Mouse (Mus musculus): ENCODE results near the gene Tomm22. TPM values are rescaled to one million over a fixed set of nuclear protein-coding genes. Genes with fewer than 3 reads are reported as not detected.

The Tomm22 gene
- polyA plus RNA-seq, 1 experiment = not detected

DNA sequence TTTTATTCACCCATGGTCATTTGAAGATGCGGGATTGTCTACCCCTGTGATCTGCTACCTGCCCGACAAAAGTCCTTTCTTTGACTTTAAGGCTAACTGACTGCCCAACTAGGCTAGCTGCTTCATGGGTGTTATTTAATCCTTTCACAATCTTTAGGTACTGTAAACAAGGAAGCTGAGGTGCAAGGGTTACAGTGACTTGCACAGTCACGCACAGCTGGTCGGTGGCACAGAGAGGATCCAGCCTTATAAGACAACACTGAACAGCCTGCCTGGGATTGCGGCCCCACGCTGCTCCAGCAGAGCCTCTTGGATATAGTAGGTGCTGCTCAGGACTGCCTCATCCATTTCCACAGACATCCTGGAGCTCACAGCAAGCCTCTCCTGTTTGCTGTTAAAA is 12.5 kb downstream of the Tomm22 start:
- TF ChIP-seq CTCF (IDR thresholded peaks at IDR 0.05; ENCODE audit: insufficient read depth, low read depth, low read length) (no peak), POLR2A (IDR thresholded peaks at IDR 0.05; ENCODE audit: insufficient read depth, low read depth, low read length) (no peak)
- Histone ChIP-seq H3K4me3 (ENCODE audit: insufficient read depth, low read depth, low read length) (no peak overlapping the region), H3K27ac (ENCODE audit: insufficient read depth, low read depth, low read length) (no peak overlapping the region), H3K4me1 (ENCODE audit: control insufficient read depth, insufficient read depth, low read length) (peaks cover 17% of the 10 kb centered on the region)
- WGBS = 59% methylated on average over 6 of the region's 6 CpGs

- 37% methylated on average over 19 of the region's 19 CpGs for whole genome bisulfite sequencing
- H3K4me1 ChIP-seq (ENCODE audit: control insufficient read depth, insufficient read depth, low read length) = peaks cover 17% of the 10 kb centered on the region
- no peak for TF ChIP-seq POLR2A (IDR thresholded peaks at IDR 0.05; ENCODE audit: insufficient read depth, low read depth, low read length)
- no peak for TF ChIP-seq CTCF (IDR thresholded peaks at IDR 0.05; ENCODE audit: insufficient read depth, low read depth, low read length)
- peak overlapping the region; percentile 42 for H3K4me3 ChIP-seq (ENCODE audit: insufficient read depth, low read depth, low read length)
- no peak overlapping the region for H3K27ac ChIP-seq (ENCODE audit: insufficient read depth, low read depth, low read length)
Observed at GRCm38 (mm10) chr15:79683707-79684465, 13.2 kb downstream of the Tomm22 start.

- TF ChIP-seq POLR2A (IDR thresholded peaks at IDR 0.05; ENCODE audit: insufficient read depth, low read depth, low read length) = no peak
- TF ChIP-seq CTCF (IDR thresholded peaks at IDR 0.05; ENCODE audit: insufficient read depth, low read depth, low read length) = no peak
- Histone ChIP-seq H3K27ac (ENCODE audit: insufficient read depth, low read depth, low read length) (no peak overlapping the region), H3K4me1 (ENCODE audit: control insufficient read depth, insufficient read depth, low read length) (peaks cover 17% of the 10 kb centered on the region), H3K4me3 (ENCODE audit: insufficient read depth, low read depth, low read length) (peak overlapping the region; percentile 42)
- WGBS = 29% methylated on average over 6 of the region's 6 CpGs
Observed at GRCm38 (mm10) chr15:79684616-79685015, 14.0 kb downstream of the Tomm22 start.

- H3K4me3 ChIP-seq (ENCODE audit: insufficient read depth, low read depth, low read length) = peak overlapping the region; percentile 42
- 13% methylated on average over 6 of the region's 6 CpGs for WGBS
- H3K27ac ChIP-seq (ENCODE audit: insufficient read depth, low read depth, low read length) = no peak overlapping the region
- peaks cover 17% of the 10 kb centered on the region for H3K4me1 ChIP-seq (ENCODE audit: control insufficient read depth, insufficient read depth, low read length)
- TF ChIP-seq CTCF (IDR thresholded peaks at IDR 0.05; ENCODE audit: insufficient read depth, low read depth, low read length) (no peak), POLR2A (IDR thresholded peaks at IDR 0.05; ENCODE audit: insufficient read depth, low read depth, low read length) (no peak)
Observed at GRCm38 (mm10) chr15:79685141-79685641, 14.5 kb downstream of the Tomm22 start.

DNA sequence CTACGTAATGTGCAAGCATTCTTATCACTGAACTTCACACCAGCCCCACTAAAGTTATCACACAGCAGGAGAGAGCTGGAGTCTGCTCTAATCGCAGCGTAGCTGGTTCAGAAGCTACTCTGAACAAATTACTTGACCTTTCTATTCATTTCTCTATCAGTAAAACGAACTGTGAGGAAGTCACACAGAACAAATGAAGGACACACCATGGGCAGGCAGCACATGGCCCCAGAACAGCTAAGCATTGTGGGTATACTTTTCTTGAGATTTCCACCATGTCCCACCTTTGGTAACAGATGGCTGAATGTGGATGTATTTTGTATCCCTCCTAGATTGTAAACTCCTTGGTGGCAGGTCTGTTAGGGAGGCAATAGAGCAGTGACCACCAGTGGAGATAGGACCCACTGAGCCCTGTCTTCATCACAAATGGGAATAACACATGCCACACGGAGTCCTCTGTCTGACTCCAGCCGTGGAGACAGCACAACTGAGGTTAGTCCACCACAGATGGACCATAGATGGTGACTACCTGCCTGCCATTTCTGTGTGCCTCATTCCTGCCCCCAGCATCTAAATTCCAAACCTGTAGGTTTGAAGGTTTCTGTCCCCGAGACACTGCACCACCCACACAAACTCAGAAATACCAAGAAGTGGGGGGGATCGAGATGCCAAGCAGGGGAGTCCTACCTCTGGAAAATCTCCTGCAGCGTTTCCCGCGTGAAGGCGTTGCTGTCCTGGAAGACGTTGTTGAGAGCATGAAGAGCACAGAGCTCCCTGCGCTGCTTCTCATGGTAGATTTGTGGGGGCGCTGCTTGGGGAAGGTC is 15.6 kb downstream of the Tomm22 start:
- TF ChIP-seq CTCF (IDR thresholded peaks at IDR 0.05; ENCODE audit: insufficient read depth, low read depth, low read length) (no peak), POLR2A (IDR thresholded peaks at IDR 0.05; ENCODE audit: insufficient read depth, low read depth, low read length) (no peak)
- 4% methylated on average over 15 of the region's 15 CpGs for WGBS
- Histone ChIP-seq H3K4me3 (ENCODE audit: insufficient read depth, low read depth, low read length) (peak overlapping the region; percentile 80), H3K4me1 (ENCODE audit: control insufficient read depth, insufficient read depth, low read length) (peaks cover 16% of the 10 kb centered on the region), H3K27ac (ENCODE audit: insufficient read depth, low read depth, low read length) (no peak overlapping the region)

- TF ChIP-seq CTCF (IDR thresholded peaks at IDR 0.05; ENCODE audit: insufficient read depth, low read depth, low read length) = no peak
- TF ChIP-seq POLR2A (IDR thresholded peaks at IDR 0.05; ENCODE audit: insufficient read depth, low read depth, low read length) = no peak
- WGBS = under 1% methylated on average over 33 of the region's 33 CpGs
- H3K4me1 ChIP-seq (ENCODE audit: control insufficient read depth, insufficient read depth, low read length) = peaks cover 17% of the 10 kb centered on the region
- H3K4me3 ChIP-seq (ENCODE audit: insufficient read depth, low read depth, low read length) = peak overlapping the region; percentile 80
- peak overlapping the region; percentile 87 for H3K27ac ChIP-seq (ENCODE audit: insufficient read depth, low read depth, low read length)
Observed at GRCm38 (mm10) chr15:79687175-79687574, 16.5 kb downstream of the Tomm22 start.

GRCm38 (mm10) chr15:79687646-79688267 is 17.1 kb downstream of the Tomm22 start, which contains the start of gene Josd1:
Gene Josd1 (minus strand): TSS chr15:79687919.
- WGBS = under 1% methylated on average over 72 of the region's 72 CpGs
- Histone ChIP-seq H3K4me3 (ENCODE audit: insufficient read depth, low read depth, low read length) (peak within 1 kb of the TSS; percentile 80), H3K27ac (ENCODE audit: insufficient read depth, low read depth, low read length) (peak within 1 kb of the TSS; percentile 87), H3K4me1 (ENCODE audit: control insufficient read depth, insufficient read depth, low read length) (peaks cover 17% of the 10 kb centered on the region)
- TF ChIP-seq POLR2A (IDR thresholded peaks at IDR 0.05; ENCODE audit: insufficient read depth, low read depth, low read length) = peak; percentile 92
- no peak for TF ChIP-seq CTCF (IDR thresholded peaks at IDR 0.05; ENCODE audit: insufficient read depth, low read depth, low read length)

- Histone ChIP-seq H3K4me1 (ENCODE audit: control insufficient read depth, insufficient read depth, low read length) (peaks cover 14% of the 10 kb centered on the region), H3K4me3 (ENCODE audit: insufficient read depth, low read depth, low read length) (peak overlapping the region; percentile 80), H3K27ac (ENCODE audit: insufficient read depth, low read depth, low read length) (peak overlapping the region; percentile 87)
- TF ChIP-seq POLR2A (IDR thresholded peaks at IDR 0.05; ENCODE audit: insufficient read depth, low read depth, low read length) (no peak), CTCF (IDR thresholded peaks at IDR 0.05; ENCODE audit: insufficient read depth, low read depth, low read length) (no peak)
- WGBS = 2% methylated on average over 8 of the region's 8 CpGs
Observed at GRCm38 (mm10) chr15:79688268-79688956, 17.8 kb downstream of the Tomm22 start.
